Mouse (Mus musculus) lung, postnatal 0 days (tissue): ENCODE measurements around the gene Cdkl3. TPM values are rescaled to one million over a fixed set of nuclear protein-coding genes. Genes with fewer than 3 reads are reported as not detected.

Experiments used
- ATAC-seq: fragments of 200-750 bp; cut with Nextera tagmentation; 2 replicates; pipeline ENCODE4 v1.8.0; 2017; ENCODE audit warnings: moderate library complexity
- DNase-seq: peaks from one replicate; pipeline ENCODE4 v3.0.0-alpha.2; 2016; ENCODE audit warnings: low spot score
- H3K27ac ChIP-seq: fragments of 300-500 bp; sonication (generic); 2 replicates; pipeline ENCODE4 v1.5.1; 2014; ENCODE audit warnings: antibody characterized with exemption, mild to moderate bottlenecking, low read length, mixed read lengths
- H3K27me3 ChIP-seq: fragments of 300-500 bp; sonication (generic); replicated peaks from 2 replicates; pipeline ENCODE4 v1.6.1; 2014; ENCODE audit warnings: low read length, mixed read lengths; ENCODE audit not compliant: insufficient read depth
- H3K36me3 ChIP-seq: fragments of 300-500 bp; sonication (generic); 2 replicates; pipeline ENCODE4 v1.6.1; 2014; ENCODE audit warnings: low read length, mixed read lengths; ENCODE audit not compliant: insufficient read depth
- H3K4me1 ChIP-seq: fragments of 300-500 bp; sonication (generic); 2 replicates; pipeline ENCODE4 v1.6.1; 2014; ENCODE audit warnings: antibody characterized with exemption, low read depth, low read length, mixed read lengths; ENCODE audit not compliant: insufficient read depth
- H3K4me2 ChIP-seq: fragments of 300-500 bp; sonication (generic); replicated peaks from 2 replicates; pipeline ENCODE4 v1.6.1; 2014; ENCODE audit warnings: low read depth, mild to moderate bottlenecking, low read length, moderate library complexity, mixed read lengths
- H3K4me3 ChIP-seq: fragments of 300-500 bp; sonication (generic); 2 replicates; pipeline ENCODE4 v1.5.1; 2014; ENCODE audit warnings: low read depth, low read length
- H3K9ac ChIP-seq: fragments of 300-500 bp; sonication (generic); replicated peaks from 2 replicates; pipeline ENCODE4 v1.6.1; 2014; ENCODE audit warnings: low read depth, mild to moderate bottlenecking
- H3K9me3 ChIP-seq: fragments of 300-500 bp; sonication (generic); 2 replicates; pipeline ENCODE4 v1.6.1; 2016; ENCODE audit warnings: low read length, mixed read lengths
- CTCF ChIP-seq: IDR thresholded peaks from 2 replicates; pipeline ENCODE4 v1.5.1; 2016; ENCODE audit warnings: antibody characterized with exemption, mild to moderate bottlenecking
- EP300 ChIP-seq: IDR thresholded peaks from 2 replicates; pipeline ENCODE4 v1.6.1; 2016; ENCODE audit warnings: antibody characterized with exemption, mild to moderate bottlenecking, control low read depth
- WGBS: fragments of 180-500 bp; shearing (Covaris S2); extraction: QIAGEN DNeasy Blood & Tissue Kit; methylation state at CpG from one replicate; pipeline ENCODE4 v1.1.7; 2014; 5-methylcytosine and 5-hydroxymethylcytosine counted together
- polyA plus RNA-seq: library from polyadenylated mRNA; unstranded; fragments of >200 nt; fragmentation: Nextera tagmentation; extraction: Ambion mirVana; gene quantifications from 2 replicates; pipeline ENCODE4 v1.2.1, GENCODE M21; 2015

Gene Cdkl3
- polyA plus RNA-seq, 1 experiment from 2014 or later: 6.1 TPM

- H3K27me3 ChIP-seq: no peaks in the 10 kb centered on the region
- H3K9me3 ChIP-seq: no peaks in the 10 kb centered on the region
- DNase-seq (no peak), ATAC-seq (no peak)
- no peak overlapping the region for H3K4me3 ChIP-seq
- H3K36me3 ChIP-seq: no peaks in the 10 kb centered on the region
- H3K9ac ChIP-seq: no peak overlapping the region
- no peaks in the 10 kb centered on the region for H3K4me1 ChIP-seq
- 88% methylated on average over 8 of the region's 8 CpGs for WGBS
- TF ChIP-seq EP300 (no peak), CTCF (no peak)
- H3K27ac ChIP-seq: peak overlapping the region; percentile 73; the same call in 1 of the 2 replicates
- H3K4me2 ChIP-seq: no peak overlapping the region
Measured at GRCm38 (mm10) chr11:51961761-51962160, 42.3 kb upstream of the Cdkl3 start.

- no peaks in the 10 kb centered on the region for H3K27me3 ChIP-seq
- WGBS: 90% methylated on average over 7 of the region's 7 CpGs
- no peak overlapping the region for H3K9ac ChIP-seq
- H3K4me1 ChIP-seq: no peaks in the 10 kb centered on the region
- no peaks in the 10 kb centered on the region for H3K9me3 ChIP-seq
- H3K27ac ChIP-seq: no peak overlapping the region
- DNase-seq (no peak), ATAC-seq (no peak)
- H3K4me2 ChIP-seq: no peak overlapping the region
- TF ChIP-seq CTCF (no peak), EP300 (no peak)
- no peaks in the 10 kb centered on the region for H3K36me3 ChIP-seq
- H3K4me3 ChIP-seq: no peak overlapping the region
Measured at GRCm38 (mm10) chr11:51962277-51962676, 41.7 kb upstream of the Cdkl3 start.

- no peak overlapping the region for H3K4me3 ChIP-seq
- ATAC-seq (no peak), DNase-seq (no peak)
Measured at GRCm38 (mm10) chr11:51966651-51967050, 37.4 kb upstream of the Cdkl3 start.

GRCm38 (mm10) chr11:51967443-51968401 lies 36.3 kb upstream of the Cdkl3 start, which contains the start of gene Cdkn2aipnl:
Cdkn2aipnl (plus strand) TSS chr11:51967661.
- Histone ChIP-seq H3K27ac (peak within 1 kb of the TSS; percentile 60), H3K36me3 (peaks cover 18% of the 10 kb centered on the region; the same call in 1 of the 2 replicates), H3K9me3 (no peaks in the 10 kb centered on the region), H3K9ac (peak within 1 kb of the TSS; percentile 60), H3K4me2 (peak within 1 kb of the TSS; percentile 78), H3K4me3 (peak within 1 kb of the TSS; percentile 62), H3K4me1 (0 out of 2 replicates have a peak, but pooled peaks cover 3% of the 10 kb centered on the region), H3K27me3 (no peaks in the 10 kb centered on the region)
- TF ChIP-seq CTCF (peak; percentile 97), EP300 (no peak)
- DNase-seq (peak; percentile 95), ATAC-seq (peak; percentile 97)
- WGBS: 3% methylated on average over 62 of the region's 63 CpGs

More at GRCm38 (mm10) chr11:51966651-51967050, 37.4 kb upstream of the Cdkl3 start:
- Histone ChIP-seq H3K4me1 (0 out of 2 replicates have a peak, but pooled peaks cover 3% of the 10 kb centered on the region), H3K9me3 (no peaks in the 10 kb centered on the region), H3K27me3 (no peaks in the 10 kb centered on the region), H3K9ac (no peak overlapping the region), H3K27ac (no peak overlapping the region), H3K36me3 (peaks cover 14% of the 10 kb centered on the region; the same call in 1 of the 2 replicates), H3K4me2 (no peak overlapping the region)
- TF ChIP-seq EP300 (no peak), CTCF (no peak)
- 68% methylated on average over 5 of the region's 5 CpGs for WGBS

- TF ChIP-seq EP300 (no peak), CTCF (no peak)
- DNase-seq: no peak
- H3K4me1 ChIP-seq: 0 out of 2 replicates have a peak, but pooled peaks cover 3% of the 10 kb centered on the region
- no peaks in the 10 kb centered on the region for H3K9me3 ChIP-seq
- peaks cover 18% of the 10 kb centered on the region; the same call in 1 of the 2 replicates for H3K36me3 ChIP-seq
- WGBS: 87% methylated on average over 9 of the region's 9 CpGs
- H3K4me2 ChIP-seq: no peak overlapping the region
- no peaks in the 10 kb centered on the region for H3K27me3 ChIP-seq
- no peak overlapping the region for H3K4me3 ChIP-seq
- no peak for ATAC-seq
- H3K9ac ChIP-seq: no peak overlapping the region
- H3K27ac ChIP-seq: no peak overlapping the region
Measured at GRCm38 (mm10) chr11:51968896-51969295, 35.1 kb upstream of the Cdkl3 start.

- no peak overlapping the region for H3K4me3 ChIP-seq
- DNase-seq (no peak), ATAC-seq (no peak)
- TF ChIP-seq EP300 (no peak), CTCF (peak; percentile 32; the same call in 1 of the 2 replicates)
- H3K4me2 ChIP-seq: no peak overlapping the region
- no peaks in the 10 kb centered on the region for H3K27me3 ChIP-seq
- no peaks in the 10 kb centered on the region for H3K9me3 ChIP-seq
- WGBS: 88% methylated on average over 2 of the region's 2 CpGs
- H3K27ac ChIP-seq: no peak overlapping the region
- peaks cover 18% of the 10 kb centered on the region; the same call in 1 of the 2 replicates for H3K36me3 ChIP-seq
- 0 out of 2 replicates have a peak, but pooled peaks cover 3% of the 10 kb centered on the region for H3K4me1 ChIP-seq
- no peak overlapping the region for H3K9ac ChIP-seq
Measured at GRCm38 (mm10) chr11:51969511-51969910, 34.5 kb upstream of the Cdkl3 start.
